Mouse (Mus musculus) liver, embryonic 14.5 days (tissue): Measurements from ENCODE around the gene Lmo4. TPM values are rescaled to one million over a fixed set of nuclear protein-coding genes. Genes with fewer than 3 reads are reported as not detected.

Experiments used
- ATAC-seq: fragments of 200-750 bp; cut with Nextera tagmentation; 2 replicates; pipeline ENCODE4 v1.8.0; 2017; ENCODE audit warnings: moderate number of reproducible peaks, mild to moderate bottlenecking, moderate library complexity; ENCODE audit not compliant: insufficient read depth
- DNase-seq, 3 experiments: peaks; one replicate each; pipeline ENCODE4 v3.0.0-alpha.2; 2012 to 2013; ENCODE audit warnings: low read depth in 3 of 3, low spot score in 3 of 3
- H3K27ac ChIP-seq: fragments of 300-500 bp; sonication (generic); 2 replicates; pipeline ENCODE4 v1.5.1; 2014; ENCODE audit warnings: moderate library complexity, mild to moderate bottlenecking, control low read depth, inconsistent platforms
- H3K27me3 ChIP-seq: fragments of 300-500 bp; sonication (generic); 2 replicates; pipeline ENCODE4 v1.6.1; 2014; ENCODE audit warnings: mild to moderate bottlenecking, low read length, moderate library complexity; ENCODE audit not compliant: control insufficient read depth, insufficient read depth
- H3K36me3 ChIP-seq: fragments of 300-500 bp; sonication (generic); replicated peaks from 2 replicates; pipeline ENCODE4 v1.6.1; 2014; ENCODE audit warnings: low read depth; ENCODE audit not compliant: control insufficient read depth, insufficient read depth
- H3K4me1 ChIP-seq, 2 experiments: fragments of 200-500 bp in 1 of 2; fragments of 300-500 bp in 1 of 2; sonication (generic) in 1 of 2; replicated peaks; 2 replicates each; pipeline ENCODE4 v1.6.1; 2012 to 2014; ENCODE audit warnings: antibody characterized with exemption in 1 of 2, inconsistent platforms in 1 of 2, low read length in 1 of 2; ENCODE audit not compliant: control insufficient read depth in 2 of 2, insufficient read depth in 2 of 2
- H3K4me2 ChIP-seq: fragments of 300-500 bp; sonication (generic); 2 replicates; pipeline ENCODE4 v1.6.1; 2014; ENCODE audit warnings: low read depth, mild to moderate bottlenecking, control low read depth, moderate library complexity
- H3K4me3 ChIP-seq, 2 experiments: fragments of 200-500 bp in 1 of 2; fragments of 300-500 bp in 1 of 2; sonication (generic) in 1 of 2; 2 replicates each; pipeline ENCODE4 v1.5.1; 2012 to 2014; ENCODE audit warnings: low read depth in 2 of 2, low read length in 2 of 2, mild to moderate bottlenecking in 2 of 2, control low read depth in 1 of 2, inconsistent platforms in 1 of 2, moderate library complexity in 1 of 2; ENCODE audit not compliant: insufficient read depth in 1 of 2
- H3K9ac ChIP-seq: fragments of 300-500 bp; sonication (generic); replicated peaks from 2 replicates; pipeline ENCODE4 v1.6.1; 2014; ENCODE audit warnings: mild to moderate bottlenecking, control low read depth, moderate library complexity
- H3K9me3 ChIP-seq: fragments of 300-500 bp; sonication (generic); 2 replicates; pipeline ENCODE4 v1.6.1; 2016; ENCODE audit warnings: low read length, mixed read lengths; ENCODE audit not compliant: control insufficient read depth
- CTCF ChIP-seq: IDR thresholded peaks from 2 replicates; pipeline ENCODE4 v1.5.1; 2016; ENCODE audit warnings: antibody characterized with exemption, low read depth, control low read depth
- EP300 ChIP-seq: IDR thresholded peaks from 2 replicates; pipeline ENCODE4 v1.6.1; 2016; ENCODE audit warnings: antibody characterized with exemption, low read depth
- WGBS: fragments of 180-500 bp; shearing (Covaris S2); extraction: QIAGEN DNeasy Blood & Tissue Kit; methylation state at CpG from one replicate; pipeline ENCODE4 v1.1.7; 2014; ENCODE audit not compliant: insufficient replicate concordance; 5-methylcytosine and 5-hydroxymethylcytosine counted together
- polyA plus RNA-seq, 2 experiments: library from polyadenylated mRNA; depleted of rRNA in 1 of 2; stranded (reverse) in 1 of 2; unstranded in 1 of 2; fragments of >200 nt; fragmentation: Nextera tagmentation in 1 of 2; extraction: Ambion mirVana in 1 of 2; gene quantifications; 2 replicates each; pipeline versions ENCODE4 v1.2.1 to v1.2.3; 2012 to 2014

Gene Lmo4
- polyA plus RNA-seq, 2 experiments, result 12.5 to 15.4 TPM

GRCm38 (mm10) chr3:144173138-144173537 is 31.9 kb downstream of the Lmo4 start:
- no peak overlapping the region for H3K27ac ChIP-seq

GRCm38 (mm10) chr3:144171749-144172148 is 33.3 kb downstream of the Lmo4 start:
- no peak for DNase-seq
- Histone ChIP-seq H3K27ac (no peak overlapping the region), H3K27me3 (no peaks in the 10 kb centered on the region), H3K4me3 (no peak overlapping the region), H3K4me2 (no peak overlapping the region), H3K36me3 (no peaks in the 10 kb centered on the region), H3K9ac (no peak overlapping the region), H3K4me1 (no peaks in the 10 kb centered on the region), H3K9me3 (no peaks in the 10 kb centered on the region)
- no peak for ATAC-seq
- TF ChIP-seq EP300 (no peak), CTCF (no peak)
- 37% methylated on average over 2 of the region's 2 CpGs for WGBS

More at GRCm38 (mm10) chr3:144173138-144173537, 31.9 kb downstream of the Lmo4 start:
- no peak for DNase-seq
- H3K9ac ChIP-seq, result no peak overlapping the region
- no peaks in the 10 kb centered on the region for H3K9me3 ChIP-seq
- H3K4me2 ChIP-seq, result no peak overlapping the region
- no peaks in the 10 kb centered on the region for H3K4me1 ChIP-seq
- no peaks in the 10 kb centered on the region for H3K36me3 ChIP-seq
- ATAC-seq, result no peak
- no peak for TF ChIP-seq CTCF
- H3K4me3 ChIP-seq, result no peak overlapping the region
- WGBS, result 71% methylated on average over 11 of the region's 11 CpGs
- H3K27me3 ChIP-seq, result no peaks in the 10 kb centered on the region

- Histone ChIP-seq H3K4me2 (no peak overlapping the region), H3K4me3 (no peak overlapping the region), H3K27me3 (no peaks in the 10 kb centered on the region), H3K27ac (no peak overlapping the region), H3K9ac (no peak overlapping the region), H3K36me3 (no peaks in the 10 kb centered on the region), H3K9me3 (no peaks in the 10 kb centered on the region), H3K4me1 (no peaks in the 10 kb centered on the region)
- TF ChIP-seq CTCF (no peak), EP300 (no peak)
- WGBS, result 10% methylated on average over 2 of the region's 2 CpGs
- ATAC-seq, result no peak
- no peak for DNase-seq
These were observed 34.5 kb downstream of the Lmo4 start for GRCm38 (mm10) chr3:144170539-144170938.

- 70% methylated on average over 8 of the region's 8 CpGs for WGBS
These were observed 38.4 kb downstream of the Lmo4 start for GRCm38 (mm10) chr3:144166439-144167155.

GRCm38 (mm10) chr3:144165439-144165838 is 39.6 kb downstream of the Lmo4 start:
- no peak overlapping the region for H3K27ac ChIP-seq
- H3K4me3 ChIP-seq, result no peak overlapping the region
- DNase-seq (no peak), ATAC-seq (no peak)
- no peak for TF ChIP-seq EP300
- no peak for TF ChIP-seq CTCF
- no peaks in the 10 kb centered on the region for H3K9me3 ChIP-seq
- no peaks in the 10 kb centered on the region for H3K36me3 ChIP-seq
- no peaks in the 10 kb centered on the region for H3K27me3 ChIP-seq
- H3K4me1 ChIP-seq, result no peaks in the 10 kb centered on the region
- H3K4me2 ChIP-seq, result no peak overlapping the region
- 73% methylated on average over 12 of the region's 12 CpGs for WGBS
- no peak overlapping the region for H3K9ac ChIP-seq

More at GRCm38 (mm10) chr3:144166439-144167155, 38.4 kb downstream of the Lmo4 start:
- DNase-seq (no peak), ATAC-seq (no peak)
- no peaks in the 10 kb centered on the region for H3K36me3 ChIP-seq
- no peak overlapping the region for H3K4me3 ChIP-seq
- no peak overlapping the region for H3K4me2 ChIP-seq
- no peak overlapping the region for H3K27ac ChIP-seq
- no peaks in the 10 kb centered on the region for H3K4me1 ChIP-seq
- H3K27me3 ChIP-seq, result no peaks in the 10 kb centered on the region
- TF ChIP-seq EP300 (no peak), CTCF (no peak)
- no peak overlapping the region for H3K9ac ChIP-seq
- H3K9me3 ChIP-seq, result no peaks in the 10 kb centered on the region
